Mouse (Mus musculus): ENCODE results near the gene Akt1.

GRCm38 (mm10) chr12:112675245-112676035 is 756 bp upstream of the Akt1 start:
- TF ChIP-seq CTCF (IDR thresholded peaks at IDR 0.05; ENCODE audit: low read depth, low read length) (peak; percentile 86), TAL1 (conservative IDR thresholded peaks at IDR 0.05; ENCODE audit: low read depth, low read length) (no peak), GATA1 (IDR thresholded peaks at IDR 0.05; ENCODE audit: borderline replicate concordance, low read length) (no peak), POLR2AphosphoS5 (IDR thresholded peaks at IDR 0.05; ENCODE audit: insufficient replicate concordance, low read depth, low read length) (no peak), GATA2 (IDR thresholded peaks at IDR 0.05; ENCODE audit: borderline replicate concordance, low read depth, low read length) (no peak)

All from G1E (cell line).